Mouse (Mus musculus) liver, adult 2 months (tissue): ENCODE measurements around the gene Osbpl9.

Source experiments
- CTCF ChIP-seq: fragments of 200-500 bp; IDR thresholded peaks from 2 replicates; pipeline ENCODE4 v1.5.1; 2011; ENCODE audit warnings: low read depth, low read length, control low read depth
- POLR2A ChIP-seq: fragments of 200-500 bp; IDR thresholded peaks from 2 replicates; pipeline ENCODE4 v1.6.1; 2011; ENCODE audit warnings: low read length, control low read depth; ENCODE audit not compliant: insufficient read depth; ENCODE audit errors: extremely low read depth

DNA sequence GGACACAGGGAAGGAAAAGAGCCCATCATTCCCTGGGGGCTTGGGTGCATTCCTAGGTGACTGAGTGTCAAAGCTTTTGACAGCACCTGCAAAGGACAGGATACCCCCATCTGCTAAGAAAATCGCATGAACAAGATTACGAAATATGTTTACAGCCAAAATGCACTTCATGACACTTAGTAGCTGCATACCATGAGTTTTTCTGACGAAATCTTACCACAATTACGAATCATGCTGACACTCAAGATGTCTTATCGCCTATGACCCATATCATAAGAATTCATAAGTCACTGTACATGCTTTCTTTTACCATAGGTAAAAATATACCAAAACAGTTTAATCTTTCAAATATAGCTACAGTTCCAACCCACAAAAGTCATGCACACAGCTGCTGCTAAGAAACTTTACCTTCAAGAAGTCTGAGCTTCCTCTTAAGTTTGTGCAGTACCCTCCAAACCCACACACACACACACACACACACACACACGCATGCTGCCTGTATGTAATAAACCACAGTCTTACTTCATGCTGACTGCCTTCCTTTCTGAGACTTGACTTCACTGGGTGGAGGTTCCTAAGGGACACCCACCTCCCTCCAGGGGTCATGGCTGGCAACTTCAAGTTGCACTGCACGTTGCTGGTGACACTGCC is 65.5 kb downstream of the Osbpl9 start:
- TF ChIP-seq CTCF (no peak), POLR2A (no peak)
